Mouse (Mus musculus): ENCODE results near the gene Gc. TPM values are rescaled to one million over a fixed set of nuclear protein-coding genes. Genes with fewer than 3 reads are reported as not detected.

Gene Gc
- total and polyA plus RNA-seq, 3 experiments, result not detected

- Histone ChIP-seq H3K27me3 (replicated peaks) (no peaks in the 10 kb centered on the region), H3K4me2 (ENCODE audit: insufficient read depth, low read depth, poor library complexity, severe bottlenecking) (no peak overlapping the region), H3K79me2 (replicated peaks; ENCODE audit: control insufficient read depth, extremely low read depth, insufficient read depth, poor library complexity, severe bottlenecking) (no peaks in the 10 kb centered on the region), H3K4me1 (ENCODE audit: control insufficient read depth in 1 of 2, insufficient read depth in 2 of 2) (no peaks in the 10 kb centered on the region), H3K9ac (ENCODE audit: insufficient read depth, low read depth) (no peak overlapping the region), H3K36me3 (replicated peaks in 1 of 2; ENCODE audit: control insufficient read depth in 1 of 2, insufficient read depth in 1 of 2, low read length in 1 of 2) (no peaks in the 10 kb centered on the region), H3K9me3 (replicated peaks; ENCODE audit: low read length) (no peaks in the 10 kb centered on the region), H3K4me3 (replicated peaks in 1 of 3; ENCODE audit: low read depth in 2 of 3, low read length in 2 of 3, poor library complexity in 1 of 3) (no peak overlapping the region), H3K27ac (ENCODE audit: insufficient read depth, low read depth) (no peak overlapping the region)
- dilution Hi-C loops (cut with MboI; ENCODE audit: extremely low pct_ligation_motif_present, extremely low pct_unique_long_range_greater_than_20kb, low sequenced_read_pairs), result no loop called here
- TF ChIP-seq ELF1 (IDR thresholded peaks at IDR 0.05; ENCODE audit: low read depth, low read length) (no peak), GABPA (IDR thresholded peaks at IDR 0.05; ENCODE audit: insufficient replicate concordance, low read depth, low read length) (no peak), TBP (conservative IDR thresholded peaks at IDR 0.05; ENCODE audit: low read depth, low read length) (no peak), CTCF (conservative IDR thresholded peaks at IDR 0.05 in 1 of 2, IDR thresholded peaks at IDR 0.05 in 1 of 2; ENCODE audit: low read depth in 2 of 2, low read length in 2 of 2) (no peak), JUND (conservative IDR thresholded peaks at IDR 0.05; ENCODE audit: low read depth, low read length) (no peak), SMC3 (IDR thresholded peaks at IDR 0.05; ENCODE audit: low read depth, low read length) (no peak), ZKSCAN1 (IDR thresholded peaks at IDR 0.05; ENCODE audit: borderline replicate concordance, low read depth, low read length) (no peak)
- DNase-seq (ENCODE audit: extremely low read depth), result no peak
- in situ Hi-C loops (cut with MboI; ENCODE audit: low pct_ligation_motif_present, low pct_unique_long_range_greater_than_20kb, low sequenced_read_pairs), result no loop called here
Measured at GRCm38 (mm10) chr5:89368045-89368743, 89.5 kb downstream of the Gc start.

Other genes with a start within 250 kb of the Gc start
- not detected in 2 replicates for gene Npffr2, start 69.5 kb upstream of the Gc start, total RNA-seq (2012; rRNA removed)
- not detected in 2 replicates for gene Npffr2, start 69.5 kb upstream of the Gc start, total RNA-seq (2014; rRNA removed)
- not detected in 2 replicates for gene Npffr2, start 69.5 kb upstream of the Gc start, polyA plus RNA-seq (2012; ENCODE audit: insufficient read length, low read depth)